Mouse (Mus musculus) kidney, embryonic 15.5 days (tissue): Measurements from ENCODE around the gene Abcb5. TPM values are rescaled to one million over a fixed set of nuclear protein-coding genes. Genes with fewer than 3 reads are reported as not detected.
A peak's percentile ranks its signal among the peaks of the same experiment; 100 is the strongest.
"Not testable (repeated sequence)": the region's sequence is repeated elsewhere in the genome, so short reads cannot be mapped to it uniquely, and the experiment has no call there.

Experiments used
- ATAC-seq: fragments of 200-750 bp; cut with Nextera tagmentation; replicated peaks from 2 replicates; pipeline ENCODE4 v1.8.0; 2017; ENCODE audit warnings: moderate TSS enrichment; ENCODE audit not compliant: low FRiP score
- H3K27ac ChIP-seq: fragments of 300-500 bp; sonication (generic); 2 replicates; pipeline ENCODE4 v1.5.1; 2015; ENCODE audit warnings: mild to moderate bottlenecking, inconsistent platforms
- H3K27me3 ChIP-seq: fragments of 300-500 bp; sonication (generic); 2 replicates; pipeline ENCODE4 v1.6.1; 2015; ENCODE audit warnings: inconsistent platforms
- H3K36me3 ChIP-seq: fragments of 300-500 bp; sonication (generic); 2 replicates; pipeline ENCODE4 v1.6.1; 2015; ENCODE audit warnings: inconsistent platforms
- H3K4me1 ChIP-seq: fragments of 300-500 bp; sonication (generic); 2 replicates; pipeline ENCODE4 v1.6.1; 2015; ENCODE audit warnings: inconsistent platforms
- H3K4me2 ChIP-seq: fragments of 300-500 bp; sonication (generic); 2 replicates; pipeline ENCODE4 v1.6.1; 2015; ENCODE audit warnings: moderate library complexity, mild to moderate bottlenecking, inconsistent platforms
- H3K4me3 ChIP-seq: fragments of 300-500 bp; sonication (generic); replicated peaks from 2 replicates; pipeline ENCODE4 v1.5.1; 2015; ENCODE audit warnings: mild to moderate bottlenecking, inconsistent platforms
- H3K9ac ChIP-seq: fragments of 300-500 bp; sonication (generic); 2 replicates; pipeline ENCODE4 v1.6.1; 2015; ENCODE audit warnings: mild to moderate bottlenecking, inconsistent platforms
- H3K9me3 ChIP-seq: fragments of 300-500 bp; sonication (generic); replicated peaks from 2 replicates; pipeline ENCODE4 v1.6.1; 2016; ENCODE audit warnings: inconsistent platforms
- WGBS: fragments of 180-500 bp; shearing (Covaris S2); methylation state at CpG from one replicate; pipeline ENCODE4 v1.1.7; 2015; ENCODE audit warnings: mixed read lengths; 5-methylcytosine and 5-hydroxymethylcytosine counted together
- polyA plus RNA-seq: library from polyadenylated mRNA; unstranded; fragments of >200 nt; fragmentation: Nextera tagmentation; extraction: Ambion mirVana; gene quantifications from 2 replicates; pipeline ENCODE4 v1.2.1, GENCODE M21; 2015

Abcb5 gene
- polyA plus RNA-seq, result not detected in 2 replicates

DNA sequence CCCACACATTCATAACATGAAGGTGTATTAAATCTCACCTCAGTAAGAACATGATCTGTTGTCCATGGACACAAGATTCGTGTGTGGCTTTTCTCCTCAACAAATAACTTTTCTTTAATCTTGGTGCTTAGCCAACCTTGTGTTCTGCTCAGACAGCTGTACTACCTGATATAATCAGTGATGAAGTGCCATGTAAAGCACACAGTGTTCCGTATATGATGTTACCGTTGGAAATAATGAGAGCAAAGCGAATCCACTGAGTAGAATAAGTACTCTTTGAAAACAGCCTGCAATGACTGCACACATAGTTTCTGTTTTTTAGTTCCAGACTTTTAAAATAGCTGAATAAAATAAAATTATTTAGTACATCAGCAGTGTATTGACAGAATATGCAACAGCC is at the start of gene Abcb5:
TSS of gene Abcb5 (minus strand) at position 101 of the 400 bp plus-strand sequence.
- Histone ChIP-seq H3K4me1 (no peaks in the 10 kb centered on the region), H3K36me3 (no peaks in the 10 kb centered on the region), H3K9me3 (no peaks in the 10 kb centered on the region), H3K27ac (no peak within 1 kb of the TSS), H3K4me3 (no peak within 1 kb of the TSS), H3K4me2 (no peak within 1 kb of the TSS), H3K9ac (no peak within 1 kb of the TSS), H3K27me3 (no peaks in the 10 kb centered on the region)
- 76% methylated on average over 4 of the region's 4 CpGs for WGBS
- ATAC-seq, result no peak

- no peak overlapping the region for H3K27ac ChIP-seq
- no peaks in the 10 kb centered on the region for H3K36me3 ChIP-seq
- H3K27me3 ChIP-seq, result no peaks in the 10 kb centered on the region
- H3K9ac ChIP-seq, result no peak overlapping the region
- 78% methylated on average over 2 of the region's 2 CpGs for WGBS
- no peak overlapping the region for H3K4me2 ChIP-seq
- no peak for ATAC-seq
- H3K4me3 ChIP-seq, result no peak overlapping the region
- no peaks in the 10 kb centered on the region for H3K9me3 ChIP-seq
- no peaks in the 10 kb centered on the region for H3K4me1 ChIP-seq
Measured at GRCm38 (mm10) chr12:118999230-118999629, 33.0 kb upstream of the Abcb5 start.

GRCm38 (mm10) chr12:118994328-118995166 is 28.3 kb upstream of the Abcb5 start:
- Histone ChIP-seq H3K36me3 (no peaks in the 10 kb centered on the region), H3K9ac (no peak overlapping the region), H3K4me3 (no peak overlapping the region), H3K4me2 (no peak overlapping the region), H3K4me1 (no peaks in the 10 kb centered on the region), H3K9me3 (no peaks in the 10 kb centered on the region), H3K27ac (no peak overlapping the region), H3K27me3 (no peaks in the 10 kb centered on the region)
- 65% methylated on average over 1 of the region's 1 CpGs for WGBS
- ATAC-seq, result no peak

DNA sequence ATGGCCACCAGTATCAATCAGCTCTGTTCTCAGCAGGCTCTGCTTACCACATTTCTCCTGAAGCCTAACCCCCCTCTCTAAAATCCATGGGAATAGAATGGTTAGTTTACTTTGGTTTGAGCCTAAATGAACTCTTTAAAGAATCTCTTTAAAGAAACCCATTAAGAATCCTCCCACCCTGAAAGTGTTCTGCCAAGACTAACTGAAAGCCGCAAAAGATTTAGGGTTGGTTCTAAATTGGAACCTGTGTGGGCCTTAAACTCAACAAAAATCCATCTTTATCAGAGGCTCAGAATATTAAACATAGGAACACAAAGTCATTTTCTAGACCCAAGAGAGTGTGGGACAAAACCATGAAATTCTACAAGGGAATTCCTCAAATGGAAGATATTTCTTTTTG is 18.6 kb upstream of the Abcb5 start:
- Histone ChIP-seq H3K36me3 (no peaks in the 10 kb centered on the region), H3K27me3 (no peaks in the 10 kb centered on the region), H3K9ac (no peak overlapping the region), H3K27ac (no peak overlapping the region), H3K4me3 (no peak overlapping the region), H3K4me2 (no peak overlapping the region), H3K9me3 (no peaks in the 10 kb centered on the region), H3K4me1 (no peaks in the 10 kb centered on the region)
- ATAC-seq, result no peak
- WGBS, result 73% methylated on average over 1 of the region's 1 CpGs

DNA sequence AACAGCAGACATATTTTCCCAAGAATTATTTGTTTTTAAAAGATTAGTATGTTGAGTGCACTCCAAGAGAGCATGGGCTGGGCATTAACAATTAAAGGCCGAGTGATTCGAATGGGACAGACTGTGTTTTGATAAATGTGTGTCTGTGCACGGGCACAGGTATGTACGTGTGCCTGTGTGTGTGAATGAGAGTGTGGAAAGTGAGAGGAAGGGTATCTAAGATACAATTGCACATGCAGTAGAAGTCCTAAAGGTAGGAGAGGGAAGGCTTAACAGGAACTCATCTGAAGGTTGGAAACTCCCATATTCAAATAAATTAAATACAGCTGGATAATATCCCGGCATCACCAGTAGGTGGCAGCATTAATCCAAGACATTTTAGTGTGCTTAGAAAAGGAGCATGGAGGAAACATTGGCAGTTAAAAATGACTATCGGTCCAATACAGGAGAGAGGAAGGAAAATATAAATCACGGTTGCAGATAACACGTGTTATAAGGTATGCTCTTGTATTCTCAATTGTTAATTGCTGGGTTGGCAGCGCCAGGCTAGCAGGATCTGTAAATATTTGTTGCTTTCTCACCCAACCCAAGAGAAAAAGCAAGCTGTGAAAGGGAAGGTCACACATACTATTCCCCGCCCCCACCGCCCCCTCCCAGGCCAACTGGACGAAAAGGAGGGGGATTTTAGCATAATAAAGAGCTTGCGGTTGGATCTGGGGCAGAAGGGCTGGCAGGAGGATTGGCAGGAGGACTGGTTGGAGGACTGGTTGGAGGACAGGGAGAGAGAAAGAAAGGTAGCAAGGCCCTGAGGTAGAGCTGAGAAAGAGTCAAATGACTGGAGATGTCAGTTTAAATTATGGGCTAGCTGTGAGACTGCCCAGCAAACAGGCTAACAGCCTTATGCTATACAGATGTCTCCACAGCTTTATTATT is 35.6 kb downstream of the Abcb5 start:
- Histone ChIP-seq H3K4me1 (peaks cover 5% of the 10 kb centered on the region; the same call in 1 of the 2 replicates), H3K4me2 (peak overlapping the region; percentile 41), H3K27ac (no peak overlapping the region), H3K36me3 (no peaks in the 10 kb centered on the region), H3K9ac (no peak overlapping the region), H3K4me3 (peak overlapping the region; percentile 15; the same call in 1 of the 2 replicates), H3K9me3 (no peaks in the 10 kb centered on the region), H3K27me3 (no peaks in the 10 kb centered on the region; the same call in 1 of the 2 replicates)
- peak; percentile 76 for ATAC-seq
- 22% methylated on average over 13 of the region's 13 CpGs for WGBS

- Histone ChIP-seq H3K9ac (0 out of 2 replicates have a peak overlapping the region, but pooled peaks have one; percentile 15), H3K27me3 (no peaks in the 10 kb centered on the region; the same call in 1 of the 2 replicates), H3K9me3 (no peaks in the 10 kb centered on the region), H3K4me2 (peak overlapping the region; percentile 48), H3K27ac (no peak overlapping the region), H3K4me1 (peaks cover 5% of the 10 kb centered on the region; the same call in 1 of the 2 replicates), H3K4me3 (no peak overlapping the region), H3K36me3 (no peaks in the 10 kb centered on the region)
- WGBS, result 18% methylated on average over 13 of the region's 13 CpGs
- ATAC-seq, result peak; percentile 60; the same call in 1 of the 2 replicates
Measured at GRCm38 (mm10) chr12:118926813-118927281, 39.4 kb downstream of the Abcb5 start.

DNA sequence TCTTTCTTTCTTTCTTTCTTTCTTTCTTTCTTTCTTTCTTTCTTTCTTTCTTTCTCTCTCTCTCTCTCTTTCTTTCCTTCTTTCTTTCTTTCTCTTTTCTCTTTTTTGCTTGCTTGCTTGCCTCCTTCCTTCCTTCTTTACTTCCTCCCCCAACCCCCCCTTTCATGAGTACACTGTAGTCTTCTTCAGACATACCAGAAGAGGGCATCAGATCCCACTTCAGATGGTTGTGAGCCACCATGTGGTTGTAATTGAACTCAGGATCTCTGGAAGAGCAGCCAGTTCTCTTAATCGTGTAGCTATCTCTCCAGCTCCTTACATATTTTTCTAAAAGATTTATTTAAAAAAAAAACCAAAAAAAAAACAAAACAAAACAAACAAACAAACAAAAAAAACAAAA is 42.3 kb downstream of the Abcb5 start:
- H3K9me3 ChIP-seq, H3K4me1 ChIP-seq, H3K9ac ChIP-seq, H3K27me3 ChIP-seq, H3K36me3 ChIP-seq, H3K4me3 ChIP-seq, H3K4me2 ChIP-seq, ATAC-seq, H3K27ac ChIP-seq: not testable (repeated sequence)
- 40% methylated on average over 1 of the region's 1 CpGs for WGBS

DNA sequence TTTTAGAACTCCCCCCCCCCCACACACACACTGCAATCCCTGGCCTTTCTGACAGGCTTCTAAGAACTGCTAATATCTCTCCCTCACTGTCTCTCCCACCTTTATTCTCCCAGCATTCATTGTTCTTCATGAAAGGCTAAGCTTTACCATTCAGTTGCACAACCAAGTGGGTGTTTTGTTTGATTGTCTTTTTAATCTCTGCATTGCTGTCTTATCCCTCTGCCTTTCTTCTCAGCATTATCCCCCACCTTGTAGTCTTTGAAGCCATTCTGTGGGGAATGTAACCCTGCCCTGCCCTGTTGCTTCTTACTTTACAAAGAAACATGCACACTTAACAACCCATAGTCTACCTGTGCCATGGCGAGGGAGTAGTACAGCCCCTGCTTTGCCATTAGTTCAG is 48.5 kb downstream of the Abcb5 start:
- 64% methylated on average over 1 of the region's 1 CpGs for WGBS

GRCm38 (mm10) chr12:118910360-118910759 is 55.9 kb downstream of the Abcb5 start:
- Histone ChIP-seq H3K4me3 (no peak overlapping the region), H3K27me3 (no peaks in the 10 kb centered on the region), H3K9ac (no peak overlapping the region), H3K9me3 (no peaks in the 10 kb centered on the region), H3K4me2 (no peak overlapping the region), H3K36me3 (no peaks in the 10 kb centered on the region), H3K27ac (no peak overlapping the region), H3K4me1 (no peaks in the 10 kb centered on the region)
- ATAC-seq, result no peak
- WGBS, result 62% methylated on average over 2 of the region's 2 CpGs

More for the DNA sequence above, 48.5 kb downstream of the Abcb5 start:
- H3K4me1 ChIP-seq, result no peaks in the 10 kb centered on the region
- no peak overlapping the region for H3K9ac ChIP-seq
- no peak overlapping the region for H3K27ac ChIP-seq
- H3K9me3 ChIP-seq, result no peaks in the 10 kb centered on the region
- H3K4me2 ChIP-seq, result no peak overlapping the region
- H3K36me3 ChIP-seq, result no peaks in the 10 kb centered on the region
- no peak for ATAC-seq
- H3K27me3 ChIP-seq, result no peaks in the 10 kb centered on the region
- H3K4me3 ChIP-seq, result no peak overlapping the region

DNA sequence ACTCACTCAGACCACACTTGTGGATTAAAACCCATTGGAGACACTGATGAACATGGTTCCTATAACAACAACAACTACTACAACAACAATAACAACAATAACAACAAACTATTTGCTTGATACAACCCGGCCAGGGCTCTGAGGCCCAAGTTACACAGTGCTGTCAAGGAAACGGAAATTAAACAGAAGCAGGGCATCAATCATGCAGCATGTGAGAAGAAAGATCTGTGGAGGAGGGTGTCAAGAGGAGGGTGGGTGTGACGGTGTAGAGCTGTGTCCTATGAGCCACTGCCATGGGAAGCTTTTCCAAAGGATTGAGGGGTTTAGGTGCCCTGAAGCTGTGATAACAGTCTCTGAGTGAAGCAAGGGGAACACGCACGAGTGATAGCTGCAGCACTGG is 64.0 kb downstream of the Abcb5 start:
- Histone ChIP-seq H3K36me3 (no peaks in the 10 kb centered on the region), H3K4me2 (no peak overlapping the region), H3K4me1 (no peaks in the 10 kb centered on the region), H3K9me3 (no peaks in the 10 kb centered on the region), H3K4me3 (no peak overlapping the region), H3K27me3 (no peaks in the 10 kb centered on the region), H3K9ac (no peak overlapping the region), H3K27ac (no peak overlapping the region)
- peak; percentile 46; the same call in 1 of the 2 replicates for ATAC-seq
- 36% methylated on average over 5 of the region's 5 CpGs for WGBS

DNA sequence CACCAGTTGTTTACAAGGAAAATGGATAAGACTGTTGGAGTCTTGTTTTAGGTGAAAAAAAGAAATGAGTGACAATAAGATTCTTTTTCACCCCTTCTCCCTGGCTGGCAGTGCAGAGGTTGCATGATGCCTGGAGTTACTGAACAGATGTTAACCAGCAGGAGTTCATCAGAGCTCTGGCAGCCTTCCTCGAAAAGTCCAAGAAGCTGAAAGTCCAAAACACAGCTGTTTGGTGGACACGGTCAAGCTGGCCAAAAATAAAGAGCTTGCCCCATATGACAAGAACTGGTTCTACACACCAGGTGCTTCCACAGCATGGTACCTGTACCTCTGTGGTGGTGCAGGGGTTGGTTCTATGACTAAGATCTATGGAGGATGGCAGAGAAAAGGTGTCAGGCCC is 78.3 kb downstream of the Abcb5 start:
- Histone ChIP-seq H3K4me1 (no peaks in the 10 kb centered on the region), H3K4me2 (no peak overlapping the region), H3K9ac (no peak overlapping the region), H3K36me3 (no peaks in the 10 kb centered on the region), H3K27ac (no peak overlapping the region), H3K4me3 (no peak overlapping the region), H3K9me3 (no peaks in the 10 kb centered on the region), H3K27me3 (no peaks in the 10 kb centered on the region)
- no peak for ATAC-seq
- 57% methylated on average over 2 of the region's 2 CpGs for WGBS

DNA sequence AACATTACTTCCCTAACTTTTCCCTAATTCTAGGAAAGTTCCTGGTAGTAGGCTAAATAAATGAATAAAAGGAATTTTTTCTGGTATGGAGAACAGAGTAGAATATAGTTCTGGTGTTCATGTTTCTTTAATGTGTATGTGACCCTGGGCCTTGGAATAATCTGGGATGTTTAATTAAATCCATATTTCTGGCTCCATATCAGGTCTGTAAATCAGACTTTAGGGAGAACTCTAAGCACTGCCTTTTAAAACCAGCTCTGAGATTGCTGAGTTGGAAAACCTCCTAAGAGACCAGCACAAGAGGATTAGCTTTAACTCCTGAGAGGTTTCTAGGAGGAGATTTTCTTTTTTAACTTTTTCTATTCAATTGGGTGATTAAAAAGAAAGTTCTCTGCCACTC is 83.4 kb downstream of the Abcb5 start:
- no peaks in the 10 kb centered on the region for H3K36me3 ChIP-seq
- no peaks in the 10 kb centered on the region for H3K4me1 ChIP-seq
- H3K27me3 ChIP-seq, result no peaks in the 10 kb centered on the region
- H3K9me3 ChIP-seq, result no peaks in the 10 kb centered on the region
- no peak; the same call in 1 of the 2 replicates for ATAC-seq
- no peak overlapping the region for H3K27ac ChIP-seq
- no peak overlapping the region for H3K4me2 ChIP-seq
- H3K9ac ChIP-seq, result no peak overlapping the region
- H3K4me3 ChIP-seq, result no peak overlapping the region
